Mouse (Mus musculus) right cerebral cortex, postnatal 25 days (tissue): ENCODE measurements around the gene Asap3.

Experiments used
- DNase-seq: peaks from one replicate; pipeline ENCODE4 v3.0.0; 2022

The Asap3 gene

GRCm38 (mm10) chr4:136181367-136181766 is 24.8 kb upstream of the Asap3 start:
- no peak for DNase-seq

GRCm38 (mm10) chr4:136185375-136185774 is 20.8 kb upstream of the Asap3 start:
- DNase-seq, result peak; percentile 35

GRCm38 (mm10) chr4:136186315-136186714 is 19.9 kb upstream of the Asap3 start:
- DNase-seq, result no peak

GRCm38 (mm10) chr4:136186739-136187472 is 19.3 kb upstream of the Asap3 start:
- no peak for DNase-seq

- no peak for DNase-seq
Observed at GRCm38 (mm10) chr4:136188973-136189737, 17.0 kb upstream of the Asap3 start.

- no peak for DNase-seq
Observed at GRCm38 (mm10) chr4:136189912-136190311, 16.3 kb upstream of the Asap3 start.

GRCm38 (mm10) chr4:136193571-136193970 is 12.6 kb upstream of the Asap3 start:
- DNase-seq, result no peak

- DNase-seq, result no peak
Observed at GRCm38 (mm10) chr4:136195029-136195428, 11.1 kb upstream of the Asap3 start.

GRCm38 (mm10) chr4:136195629-136196028 is 10.5 kb upstream of the Asap3 start:
- DNase-seq, result no peak

- no peak for DNase-seq
Observed at GRCm38 (mm10) chr4:136196201-136196600, 10.0 kb upstream of the Asap3 start.

- DNase-seq, result no peak
Observed at GRCm38 (mm10) chr4:136198846-136199245, 7.3 kb upstream of the Asap3 start.

- no peak for DNase-seq
Observed at GRCm38 (mm10) chr4:136199562-136200292, 6.4 kb upstream of the Asap3 start.

GRCm38 (mm10) chr4:136202509-136202908 is 3.7 kb upstream of the Asap3 start:
- DNase-seq, result no peak

- no peak for DNase-seq
Observed at GRCm38 (mm10) chr4:136204775-136205174, 1.4 kb upstream of the Asap3 start.

- DNase-seq, result no peak
Observed at GRCm38 (mm10) chr4:136206943-136207342, 778 bp downstream of the Asap3 start.

- no peak for DNase-seq
Observed at GRCm38 (mm10) chr4:136210931-136211330, 4.8 kb downstream of the Asap3 start.

- DNase-seq, result no peak
Observed at GRCm38 (mm10) chr4:136213629-136214028, 7.5 kb downstream of the Asap3 start.

GRCm38 (mm10) chr4:136214828-136215227 is 8.7 kb downstream of the Asap3 start:
- DNase-seq, result no peak

GRCm38 (mm10) chr4:136215576-136215975 is 9.4 kb downstream of the Asap3 start:
- DNase-seq, result no peak

- no peak for DNase-seq
Observed at GRCm38 (mm10) chr4:136217063-136217462, 10.9 kb downstream of the Asap3 start.

GRCm38 (mm10) chr4:136218595-136219214 is 12.5 kb downstream of the Asap3 start:
- DNase-seq, result no peak

GRCm38 (mm10) chr4:136220133-136220775 is 14.1 kb downstream of the Asap3 start:
- DNase-seq, result no peak
